Mouse (Mus musculus): Measurements from ENCODE around the gene Spdye4a. TPM values are rescaled to one million over a fixed set of nuclear protein-coding genes. Genes with fewer than 3 reads are reported as not detected.
"Not testable (repeated sequence)": the region's sequence is repeated elsewhere in the genome, so short reads cannot be mapped to it uniquely, and the experiment has no call there.

Spdye4a gene
- total and polyA plus RNA-seq, 2 experiments = not detected

- H3K9ac ChIP-seq (ENCODE audit: low read depth, low read length) = no peak overlapping the region
- no peaks in the 10 kb centered on the region for H3K4me1 ChIP-seq (ENCODE audit: control insufficient read depth, insufficient read depth, low read length)
- WGBS = 87% methylated on average over 8 of the region's 8 CpGs
- no peaks in the 10 kb centered on the region for H3K36me3 ChIP-seq (ENCODE audit: control insufficient read depth, insufficient read depth, low read length)
- no peak overlapping the region for H3K27ac ChIP-seq (replicated peaks; ENCODE audit: insufficient read depth, low read depth, low read length)
- H3K27me3 ChIP-seq (ENCODE audit: control insufficient read depth, insufficient read depth, low read length) = no peaks in the 10 kb centered on the region
- no peak overlapping the region for H3K4me3 ChIP-seq (ENCODE audit: insufficient read depth, low read depth, low read length)
- no peaks in the 10 kb centered on the region for H3K79me2 ChIP-seq (ENCODE audit: control insufficient read depth, insufficient read depth, low read length)
- TF ChIP-seq POLR2A (IDR thresholded peaks at IDR 0.05; ENCODE audit: extremely low read depth, insufficient read depth, low read length) = no peak
- no peak for TF ChIP-seq CTCF (IDR thresholded peaks at IDR 0.05; ENCODE audit: low read depth, low read length)
- DNase-seq (ENCODE audit: extremely low read depth, low read depth, low spot score) = no peak
Observed at GRCm38 (mm10) chr5:143192806-143193205, 33.9 kb downstream of the Spdye4a start.

DNA sequence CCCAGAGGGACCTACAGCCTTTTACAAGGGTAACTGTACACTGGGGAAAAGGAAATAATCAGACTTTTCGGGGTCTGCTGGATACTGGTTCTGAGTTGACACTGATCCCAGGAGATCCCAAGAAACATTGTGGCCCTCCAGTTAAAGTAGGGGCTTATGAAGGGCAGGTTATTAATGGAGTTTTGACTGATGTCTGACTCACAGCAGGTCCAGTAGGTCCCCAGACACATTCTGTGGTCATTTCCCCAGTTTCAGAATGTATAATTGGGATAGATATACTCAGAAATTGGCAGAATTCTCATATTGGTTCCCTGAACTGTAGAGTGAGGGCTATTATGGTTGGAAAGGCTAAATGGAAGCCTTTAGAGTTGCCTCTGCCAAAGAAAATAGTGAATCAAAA is 38.7 kb downstream of the Spdye4a start:
- 80% methylated on average over 1 of the region's 1 CpGs for WGBS
- H3K4me3 ChIP-seq (ENCODE audit: insufficient read depth, low read depth, low read length); H3K27me3 ChIP-seq (ENCODE audit: control insufficient read depth, insufficient read depth, low read length); H3K4me1 ChIP-seq (ENCODE audit: control insufficient read depth, insufficient read depth, low read length); H3K36me3 ChIP-seq (ENCODE audit: control insufficient read depth, insufficient read depth, low read length); H3K79me2 ChIP-seq (ENCODE audit: control insufficient read depth, insufficient read depth, low read length); DNase-seq (ENCODE audit: extremely low read depth, low read depth, low spot score); H3K9ac ChIP-seq (ENCODE audit: low read depth, low read length); H3K27ac ChIP-seq (replicated peaks; ENCODE audit: insufficient read depth, low read depth, low read length): not testable (repeated sequence)

- 1% methylated on average over 58 of the region's 58 CpGs for WGBS
- H3K9ac ChIP-seq (ENCODE audit: low read depth, low read length) = peak within 1 kb of the TSS; percentile 91
- TF ChIP-seq CTCF (IDR thresholded peaks at IDR 0.05; ENCODE audit: low read depth, low read length) = no peak
- peak; percentile 75 for TF ChIP-seq POLR2A (IDR thresholded peaks at IDR 0.05; ENCODE audit: extremely low read depth, insufficient read depth, low read length)
Observed at GRCm38 (mm10) chr5:143180255-143181076, 46.2 kb downstream of the Spdye4a start, which contains the start of the genes Rbak and Spdye4b. Gene Rbak (minus strand): TSS chr5:143180775. Gene Spdye4b (plus strand): TSS chr5:143181017.

GRCm38 (mm10) chr5:143179179-143179578 is 47.5 kb downstream of the Spdye4a start:
- H3K9ac ChIP-seq (ENCODE audit: low read depth, low read length) = no peak overlapping the region
- TF ChIP-seq CTCF (IDR thresholded peaks at IDR 0.05; ENCODE audit: low read depth, low read length) = no peak
- TF ChIP-seq POLR2A (IDR thresholded peaks at IDR 0.05; ENCODE audit: extremely low read depth, insufficient read depth, low read length) = no peak
- no peaks in the 10 kb centered on the region for H3K4me1 ChIP-seq (ENCODE audit: control insufficient read depth, insufficient read depth, low read length)
- H3K36me3 ChIP-seq (ENCODE audit: control insufficient read depth, insufficient read depth, low read length) = peaks cover 42% of the 10 kb centered on the region
- H3K79me2 ChIP-seq (ENCODE audit: control insufficient read depth, insufficient read depth, low read length) = no peaks in the 10 kb centered on the region
- H3K27ac ChIP-seq (replicated peaks; ENCODE audit: insufficient read depth, low read depth, low read length) = no peak overlapping the region
- no peak overlapping the region for H3K4me3 ChIP-seq (ENCODE audit: insufficient read depth, low read depth, low read length)
- DNase-seq (ENCODE audit: extremely low read depth, low read depth, low spot score) = no peak
- no peaks in the 10 kb centered on the region for H3K27me3 ChIP-seq (ENCODE audit: control insufficient read depth, insufficient read depth, low read length)
- 51% methylated on average over 6 of the region's 6 CpGs for WGBS

More at GRCm38 (mm10) chr5:143180255-143181076, 46.2 kb downstream of the Spdye4a start, which contains the start of the genes Rbak and Spdye4b:
- H3K4me3 ChIP-seq (ENCODE audit: insufficient read depth, low read depth, low read length) = peak within 1 kb of the TSS; percentile 82
- DNase-seq (ENCODE audit: extremely low read depth, low read depth, low spot score) = peak; percentile 95
- no peaks in the 10 kb centered on the region for H3K4me1 ChIP-seq (ENCODE audit: control insufficient read depth, insufficient read depth, low read length)
- H3K27ac ChIP-seq (replicated peaks; ENCODE audit: insufficient read depth, low read depth, low read length) = 0 out of 2 replicates have a peak within 1 kb of the TSS, but pooled peaks have one; percentile 27
- H3K36me3 ChIP-seq (ENCODE audit: control insufficient read depth, insufficient read depth, low read length) = peaks cover 29% of the 10 kb centered on the region
- H3K79me2 ChIP-seq (ENCODE audit: control insufficient read depth, insufficient read depth, low read length) = no peaks in the 10 kb centered on the region
- no peaks in the 10 kb centered on the region for H3K27me3 ChIP-seq (ENCODE audit: control insufficient read depth, insufficient read depth, low read length)

DNA sequence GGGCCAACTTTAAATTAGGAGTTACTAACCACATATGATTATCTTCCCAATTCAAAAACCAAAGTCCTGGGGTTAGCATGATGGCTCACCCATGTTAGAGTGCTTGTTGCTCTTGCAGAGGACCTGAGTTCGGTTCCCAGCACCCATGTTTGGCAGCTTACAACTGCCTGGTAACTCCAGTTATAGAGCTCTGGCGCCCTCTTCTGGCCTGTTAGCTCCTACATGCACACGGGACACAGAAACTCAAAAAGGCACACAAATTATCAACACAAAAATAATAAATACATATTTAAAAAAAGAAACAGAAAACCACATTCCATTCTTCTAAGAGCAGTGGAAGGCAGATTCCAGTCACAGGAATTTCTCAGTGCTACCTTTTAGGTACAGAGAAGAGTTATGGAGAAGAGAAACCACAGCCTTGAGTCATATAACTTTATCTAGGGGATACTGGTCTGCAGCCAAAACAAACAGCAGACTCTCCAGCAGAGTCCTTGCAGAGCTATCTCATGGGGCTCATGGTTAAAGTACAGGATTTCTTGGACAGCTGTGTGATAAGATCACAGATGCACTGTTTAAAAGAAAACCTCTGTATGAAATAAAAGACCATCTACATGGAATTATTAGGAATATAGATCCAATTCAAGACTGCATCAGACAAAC is 49.0 kb downstream of the Spdye4a start:
- no peak for TF ChIP-seq POLR2A (IDR thresholded peaks at IDR 0.05; ENCODE audit: extremely low read depth, insufficient read depth, low read length)
- no peak for TF ChIP-seq CTCF (IDR thresholded peaks at IDR 0.05; ENCODE audit: low read depth, low read length)
- H3K79me2 ChIP-seq (ENCODE audit: control insufficient read depth, insufficient read depth, low read length) = no peaks in the 10 kb centered on the region
- H3K9ac ChIP-seq (ENCODE audit: low read depth, low read length) = no peak overlapping the region
- no peaks in the 10 kb centered on the region for H3K27me3 ChIP-seq (ENCODE audit: control insufficient read depth, insufficient read depth, low read length)
- no peaks in the 10 kb centered on the region for H3K4me1 ChIP-seq (ENCODE audit: control insufficient read depth, insufficient read depth, low read length)
- H3K27ac ChIP-seq (replicated peaks; ENCODE audit: insufficient read depth, low read depth, low read length) = no peak overlapping the region
- peaks cover 54% of the 10 kb centered on the region for H3K36me3 ChIP-seq (ENCODE audit: control insufficient read depth, insufficient read depth, low read length)
- H3K4me3 ChIP-seq (ENCODE audit: insufficient read depth, low read depth, low read length) = no peak overlapping the region
- WGBS = 93% methylated on average over 3 of the region's 3 CpGs
- no peak for DNase-seq (ENCODE audit: extremely low read depth, low read depth, low spot score)

Measured in liver, adult 2 months (tissue).